Mouse (Mus musculus) forebrain, embryonic 15.5 days (tissue): ENCODE results near the gene Naa80. TPM values are rescaled to one million over a fixed set of nuclear protein-coding genes. Genes with fewer than 3 reads are reported as not detected.

Experiments
- ATAC-seq: fragments of 200-750 bp; cut with Nextera tagmentation; replicated peaks from 2 replicates; pipeline ENCODE4 v1.8.0; 2017; ENCODE audit warnings: mild to moderate bottlenecking, moderate TSS enrichment, moderate library complexity
- H3K27ac ChIP-seq: fragments of 300-500 bp; sonication (generic); replicated peaks from 2 replicates; pipeline ENCODE4 v1.5.1; 2015; ENCODE audit warnings: mild to moderate bottlenecking, inconsistent platforms
- H3K27me3 ChIP-seq: fragments of 300-500 bp; sonication (generic); 2 replicates; pipeline ENCODE4 v1.6.1; 2015; ENCODE audit warnings: inconsistent platforms
- H3K36me3 ChIP-seq: fragments of 300-500 bp; sonication (generic); 2 replicates; pipeline ENCODE4 v1.6.1; 2015; ENCODE audit warnings: mild to moderate bottlenecking, inconsistent platforms
- H3K4me1 ChIP-seq: fragments of 300-500 bp; sonication (generic); 2 replicates; pipeline ENCODE4 v1.6.1; 2015; ENCODE audit warnings: inconsistent platforms
- H3K4me2 ChIP-seq: fragments of 300-500 bp; sonication (generic); replicated peaks from 2 replicates; pipeline ENCODE4 v1.6.1; 2015; ENCODE audit warnings: mild to moderate bottlenecking, inconsistent platforms
- H3K4me3 ChIP-seq: fragments of 300-500 bp; sonication (generic); 2 replicates; pipeline ENCODE4 v1.5.1; 2015; ENCODE audit warnings: mild to moderate bottlenecking, inconsistent platforms
- H3K9ac ChIP-seq: fragments of 300-500 bp; sonication (generic); replicated peaks from 2 replicates; pipeline ENCODE4 v1.6.1; 2015; ENCODE audit warnings: mild to moderate bottlenecking, inconsistent platforms
- H3K9me3 ChIP-seq: fragments of 300-500 bp; sonication (generic); 2 replicates; pipeline ENCODE4 v1.6.1; 2016; ENCODE audit warnings: inconsistent platforms
- WGBS: fragments of 180-500 bp; shearing (Covaris S2); methylation state at CpG from one replicate; pipeline ENCODE4 v1.1.7; 2015; ENCODE audit warnings: mixed read lengths; 5-methylcytosine and 5-hydroxymethylcytosine counted together
- polyA plus RNA-seq: library from polyadenylated mRNA; unstranded; fragments of >200 nt; fragmentation: Nextera tagmentation; extraction: Ambion mirVana; gene quantifications from 2 replicates; pipeline ENCODE4 v1.2.1, GENCODE M21; 2015

Naa80 gene
- polyA plus RNA-seq, 1 experiment from 2014 or later = 14.7 TPM

DNA sequence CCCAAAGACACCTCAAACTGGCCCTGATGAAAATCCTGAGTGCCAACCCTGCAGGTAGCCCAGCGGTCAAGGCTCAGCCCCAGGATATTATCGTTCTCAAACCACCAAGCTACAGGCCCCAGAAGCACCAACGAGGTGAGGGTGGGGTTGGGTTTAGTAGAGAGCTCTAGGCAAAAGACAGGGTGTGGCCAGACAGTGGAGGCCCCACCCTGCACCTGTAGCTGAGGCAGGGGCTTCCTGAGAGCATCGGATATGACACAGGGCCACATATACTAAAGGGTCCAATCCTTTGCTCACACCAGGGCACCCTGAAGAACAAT, 50.7 kb downstream of the Naa80 start:
- H3K4me2 ChIP-seq = peak overlapping the region; percentile 36
- peaks cover 91% of the 10 kb centered on the region for H3K4me1 ChIP-seq
- H3K36me3 ChIP-seq = 0 out of 2 replicates have a peak, but pooled peaks cover 4% of the 10 kb centered on the region
- H3K9ac ChIP-seq = peak overlapping the region; percentile 33
- peak overlapping the region; percentile 89 for H3K27ac ChIP-seq
- H3K27me3 ChIP-seq = no peaks in the 10 kb centered on the region
- 21% methylated on average over 4 of the region's 4 CpGs for WGBS
- no peak overlapping the region for H3K4me3 ChIP-seq
- H3K9me3 ChIP-seq = no peaks in the 10 kb centered on the region
- no peak for ATAC-seq

DNA sequence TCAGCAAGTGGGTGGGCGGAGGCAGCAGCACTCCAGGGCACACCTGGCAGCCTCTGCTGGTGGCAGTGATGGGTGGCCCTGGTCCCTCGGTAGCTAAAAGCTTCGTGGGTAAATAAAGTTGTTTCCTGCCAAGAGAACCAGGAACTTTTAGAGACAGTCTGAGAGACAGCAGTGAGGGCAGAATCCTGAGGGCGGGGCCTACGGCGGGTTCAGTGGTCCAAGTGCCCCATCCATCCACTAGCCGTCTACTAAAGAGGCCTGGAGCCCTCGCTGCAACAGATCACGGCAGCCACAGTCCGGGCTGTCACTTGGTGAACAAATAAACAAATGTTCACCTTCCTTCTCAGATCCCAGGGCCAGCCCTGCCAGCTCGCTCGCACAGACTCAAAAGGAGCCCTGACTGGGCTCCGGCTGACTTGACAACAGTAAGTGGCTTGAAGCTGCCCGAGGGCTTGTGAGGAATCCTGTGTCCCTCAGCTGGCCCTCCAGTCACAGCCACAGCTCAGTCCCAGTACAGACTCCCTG, 51.3 kb downstream of the Naa80 start:
- H3K4me2 ChIP-seq = peak overlapping the region; percentile 36
- peak overlapping the region; percentile 89 for H3K27ac ChIP-seq
- 4% methylated on average over 14 of the region's 14 CpGs for WGBS
- no peaks in the 10 kb centered on the region for H3K27me3 ChIP-seq
- peak overlapping the region; percentile 10; the same call in 1 of the 2 replicates for H3K4me3 ChIP-seq
- ATAC-seq = peak; percentile 1; the same call in 1 of the 2 replicates
- peaks cover 94% of the 10 kb centered on the region for H3K4me1 ChIP-seq
- 0 out of 2 replicates have a peak, but pooled peaks cover 4% of the 10 kb centered on the region for H3K36me3 ChIP-seq
- H3K9ac ChIP-seq = peak overlapping the region; percentile 39
- no peaks in the 10 kb centered on the region for H3K9me3 ChIP-seq

- Histone ChIP-seq H3K36me3 (0 out of 2 replicates have a peak, but pooled peaks cover 1% of the 10 kb centered on the region), H3K4me1 (peaks cover 88% of the 10 kb centered on the region), H3K4me2 (peak overlapping the region; percentile 36), H3K4me3 (0 out of 2 replicates have a peak overlapping the region, but pooled peaks have one; percentile 10), H3K27ac (peak overlapping the region; percentile 89), H3K27me3 (no peaks in the 10 kb centered on the region), H3K9me3 (no peaks in the 10 kb centered on the region), H3K9ac (peak overlapping the region; percentile 39)
- ATAC-seq = peak; percentile 18; the same call in 1 of the 2 replicates
- 3% methylated on average over 4 of the region's 4 CpGs for WGBS
Observed at GRCm38 (mm10) chr9:107630576-107630975, 51.9 kb downstream of the Naa80 start.

DNA sequence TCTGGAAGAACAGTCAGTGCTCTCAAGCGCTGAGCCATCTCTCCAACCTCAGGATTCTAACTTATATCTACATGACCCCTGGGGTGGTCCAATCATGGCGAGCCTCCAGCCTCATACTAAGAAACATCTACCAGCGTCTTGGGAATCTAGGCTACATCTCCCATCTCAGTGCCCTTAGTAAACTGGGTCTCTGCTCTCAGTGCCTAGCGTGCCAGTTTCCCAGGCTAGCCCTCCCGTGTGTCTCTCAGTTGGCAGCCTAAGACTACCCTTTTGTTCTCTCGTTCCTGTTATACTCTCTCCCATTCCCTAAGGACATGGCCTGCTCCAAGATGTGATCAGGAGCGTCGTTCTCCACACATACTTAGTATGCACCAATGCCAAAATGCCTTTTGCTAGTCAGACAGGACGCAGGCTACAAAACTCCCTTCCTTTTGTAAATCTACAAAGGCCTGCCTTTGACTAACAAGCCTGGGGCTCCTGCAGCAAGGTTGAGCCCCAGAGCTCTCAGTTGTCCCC, 52.7 kb downstream of the Naa80 start:
- Histone ChIP-seq H3K4me2 (peak overlapping the region; percentile 97), H3K4me1 (peaks cover 81% of the 10 kb centered on the region), H3K9me3 (no peaks in the 10 kb centered on the region), H3K27me3 (no peaks in the 10 kb centered on the region), H3K36me3 (no peaks in the 10 kb centered on the region), H3K9ac (no peak overlapping the region), H3K27ac (peak overlapping the region; percentile 89), H3K4me3 (no peak overlapping the region)
- 21% methylated on average over 9 of the region's 9 CpGs for WGBS
- no peak for ATAC-seq

DNA sequence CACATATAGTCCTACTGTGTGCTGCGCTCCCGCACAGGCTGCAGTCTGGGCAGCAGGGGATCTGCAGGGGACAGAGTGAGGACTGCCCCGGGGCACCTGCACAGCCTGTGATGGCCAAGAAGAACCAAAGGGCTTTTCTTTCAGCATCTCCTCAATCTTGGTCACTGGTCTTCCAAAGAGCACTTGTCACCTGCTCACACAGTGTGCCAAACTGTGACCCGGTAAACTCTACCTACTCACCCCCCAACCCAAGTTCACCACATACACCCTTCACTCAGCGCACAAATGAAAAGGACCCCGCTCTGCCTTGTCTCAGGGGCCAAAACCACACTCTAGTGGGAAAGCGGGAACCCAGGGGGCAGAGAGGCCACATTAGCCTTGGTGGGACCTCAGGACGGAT, 53.2 kb downstream of the Naa80 start:
- no peak for ATAC-seq
- peak overlapping the region; percentile 89 for H3K27ac ChIP-seq
- no peaks in the 10 kb centered on the region for H3K36me3 ChIP-seq
- H3K4me1 ChIP-seq = peaks cover 80% of the 10 kb centered on the region
- WGBS = 52% methylated on average over 8 of the region's 8 CpGs
- peak overlapping the region; percentile 77 for H3K4me3 ChIP-seq
- peak overlapping the region; percentile 97 for H3K4me2 ChIP-seq
- H3K9ac ChIP-seq = peak overlapping the region; percentile 88; the same call in 1 of the 2 replicates
- no peaks in the 10 kb centered on the region for H3K9me3 ChIP-seq
- no peaks in the 10 kb centered on the region for H3K27me3 ChIP-seq

DNA sequence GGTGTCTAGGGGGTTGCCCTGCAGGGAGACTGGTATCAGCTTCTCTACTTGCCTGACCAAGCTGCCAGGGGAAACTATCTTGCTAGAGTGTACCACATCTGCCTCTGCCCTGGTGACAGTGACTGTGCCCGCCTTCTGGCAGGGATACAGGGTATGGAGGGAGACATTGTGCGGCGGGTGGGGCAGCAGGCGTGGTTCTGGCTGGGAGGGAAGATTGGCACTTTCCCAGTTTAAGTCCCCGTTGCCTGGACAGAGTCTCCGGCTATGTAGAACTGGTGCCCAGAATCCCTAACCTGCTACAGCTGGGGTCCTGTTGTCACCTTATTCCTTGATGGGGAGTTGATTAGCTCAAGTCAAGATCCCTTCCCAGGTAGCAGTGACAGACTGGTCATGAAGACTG, 53.8 kb downstream of the Naa80 start:
- H3K36me3 ChIP-seq = no peaks in the 10 kb centered on the region
- peaks cover 80% of the 10 kb centered on the region for H3K4me1 ChIP-seq
- H3K4me3 ChIP-seq = peak overlapping the region; percentile 77
- ATAC-seq = no peak
- peak overlapping the region; percentile 89 for H3K27ac ChIP-seq
- WGBS = 10% methylated on average over 6 of the region's 6 CpGs
- peak overlapping the region; percentile 97 for H3K4me2 ChIP-seq
- no peaks in the 10 kb centered on the region for H3K9me3 ChIP-seq
- peak overlapping the region; percentile 88 for H3K9ac ChIP-seq
- no peaks in the 10 kb centered on the region for H3K27me3 ChIP-seq

GRCm38 (mm10) chr9:107633091-107633660, 54.5 kb downstream of the Naa80 start:
- no peaks in the 10 kb centered on the region for H3K36me3 ChIP-seq
- peak; percentile 15; the same call in 1 of the 2 replicates for ATAC-seq
- no peaks in the 10 kb centered on the region for H3K27me3 ChIP-seq
- H3K4me1 ChIP-seq = peaks cover 74% of the 10 kb centered on the region
- peak overlapping the region; percentile 88 for H3K9ac ChIP-seq
- H3K9me3 ChIP-seq = no peaks in the 10 kb centered on the region
- H3K4me2 ChIP-seq = peak overlapping the region; percentile 97
- WGBS = 1% methylated on average over 33 of the region's 33 CpGs
- H3K27ac ChIP-seq = peak overlapping the region; percentile 89
- peak overlapping the region; percentile 77 for H3K4me3 ChIP-seq

Other genes starting within 250 kb of the Naa80 start
- 14.6 and 16.0 TPM in 2 replicates for gene Hemk1, start 240.5 kb upstream of the Naa80 start, polyA plus RNA-seq
- 4.1 and 4.5 TPM in 2 replicates for gene 6430571L13Rik, start 238.3 kb upstream of the Naa80 start, polyA plus RNA-seq
- gene Cacna2d2, start 179.3 kb upstream of the Naa80 start, polyA plus RNA-seq = 3.9 and 4.2 TPM in 2 replicates
- 45.7 and 45.8 TPM in 2 replicates for gene Tmem115, start 44.9 kb upstream of the Naa80 start, polyA plus RNA-seq
- 34.7 and 36.0 TPM in 2 replicates for gene Cyb561d2, start 36.7 kb upstream of the Naa80 start, polyA plus RNA-seq
- 74.9 and 78.7 TPM in 2 replicates for gene Nprl2, start 36.7 kb upstream of the Naa80 start, polyA plus RNA-seq
- 3.7 and 4.6 TPM in 2 replicates for gene Zmynd10, start 31.6 kb upstream of the Naa80 start, polyA plus RNA-seq
- 38.9 and 41.1 TPM in 2 replicates for gene Rassf1, start 27.3 kb upstream of the Naa80 start, polyA plus RNA-seq
- 96.7 and 97.5 TPM in 2 replicates for gene Tusc2, start 15.6 kb upstream of the Naa80 start, polyA plus RNA-seq
- 75.3 and 76.2 TPM in 2 replicates for gene Hyal2, start 10.9 kb upstream of the Naa80 start, polyA plus RNA-seq
- 8.6 and 8.8 TPM in 2 replicates for gene Hyal1, start 2.0 kb upstream of the Naa80 start, polyA plus RNA-seq
- 1.3 and 2.1 TPM in 2 replicates for gene Hyal3, start 1.9 kb downstream of the Naa80 start, polyA plus RNA-seq
- gene Ifrd2, start 8.8 kb downstream of the Naa80 start, polyA plus RNA-seq = 15.4 and 16.9 TPM in 2 replicates
- gene Sema3b, start 30.3 kb downstream of the Naa80 start, polyA plus RNA-seq = 1.7 and 2.8 TPM in 2 replicates
- gene Gnai2, start 56.5 kb downstream of the Naa80 start, polyA plus RNA-seq = 335 and 338 TPM in 2 replicates
- 24.2 and 24.4 TPM in 2 replicates for gene Slc38a3, start 90.6 kb downstream of the Naa80 start, polyA plus RNA-seq
- gene Gnat1, start 100.8 kb downstream of the Naa80 start, polyA plus RNA-seq = 1.7 and 1.8 TPM in 2 replicates
- gene Sema3f, start 131.6 kb downstream of the Naa80 start, polyA plus RNA-seq = 13.7 and 14.6 TPM in 2 replicates
- 283 and 284 TPM in 2 replicates for gene Rbm5, start 192.1 kb downstream of the Naa80 start, polyA plus RNA-seq